Mouse (Mus musculus): Measurements from ENCODE around the gene Cadps. TPM values are rescaled to one million over a fixed set of nuclear protein-coding genes. Genes with fewer than 3 reads are reported as not detected.

Gene Cadps
- polyA plus RNA-seq, 2 experiments, result 0.01 TPM; not detected in 1

DNA sequence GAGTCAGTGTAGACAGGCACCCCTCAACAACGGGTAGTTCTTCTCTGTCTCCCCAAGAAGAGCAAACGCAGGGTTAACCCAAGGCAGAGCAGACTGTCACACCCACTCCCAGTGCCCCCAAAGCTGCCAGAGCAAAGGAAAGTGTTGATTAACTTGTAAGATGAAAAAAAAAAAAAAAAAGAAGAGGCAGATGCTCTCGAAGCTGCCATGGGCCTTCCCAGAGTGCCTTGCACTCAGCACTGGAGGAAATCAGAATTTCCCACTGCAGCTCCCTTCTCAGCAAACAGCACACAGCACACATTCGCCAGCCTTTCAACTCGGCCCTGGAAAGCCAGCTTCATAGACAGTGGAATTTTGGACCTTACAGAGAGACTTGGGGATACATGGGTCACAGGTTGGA is 271.9 kb downstream of the Cadps start:
- 25% methylated on average over 5 of the region's 5 CpGs for WGBS (ENCODE audit: insufficient replicate concordance)
- H3K4me1 ChIP-seq (replicated peaks; ENCODE audit: control insufficient read depth in 2 of 2, insufficient read depth in 2 of 2, low read length in 1 of 2), result no peaks in the 10 kb centered on the region
- TF ChIP-seq CTCF (IDR thresholded peaks at IDR 0.05; ENCODE audit: low read depth), result no peak
- TF ChIP-seq EP300 (IDR thresholded peaks at IDR 0.05; ENCODE audit: low read depth), result no peak

GRCm38 (mm10) chr14:12549290-12549689 is 273.6 kb downstream of the Cadps start:
- H3K36me3 ChIP-seq (replicated peaks; ENCODE audit: control insufficient read depth, insufficient read depth, low read depth), result no peaks in the 10 kb centered on the region
- H3K4me1 ChIP-seq (replicated peaks; ENCODE audit: control insufficient read depth in 2 of 2, insufficient read depth in 2 of 2, low read length in 1 of 2), result no peaks in the 10 kb centered on the region
- ATAC-seq (ENCODE audit: insufficient read depth) (no peak), DNase-seq (ENCODE audit: low read depth in 3 of 3, low spot score in 3 of 3) (no peak)
- no peaks in the 10 kb centered on the region for H3K27me3 ChIP-seq (ENCODE audit: control insufficient read depth, insufficient read depth, low read length)
- no peak overlapping the region for H3K4me3 ChIP-seq (ENCODE audit: insufficient read depth in 1 of 2, low read depth in 2 of 2, low read length in 2 of 2)
- no peaks in the 10 kb centered on the region for H3K9me3 ChIP-seq (ENCODE audit: control insufficient read depth, low read length)
- TF ChIP-seq CTCF (IDR thresholded peaks at IDR 0.05; ENCODE audit: low read depth) (no peak), EP300 (IDR thresholded peaks at IDR 0.05; ENCODE audit: low read depth) (no peak)
- no peak overlapping the region for H3K4me2 ChIP-seq (ENCODE audit: low read depth)
- H3K27ac ChIP-seq, result no peak overlapping the region
- H3K9ac ChIP-seq (replicated peaks), result no peak overlapping the region

More for the DNA sequence above, 271.9 kb downstream of the Cadps start:
- Histone ChIP-seq H3K27me3 (ENCODE audit: control insufficient read depth, insufficient read depth, low read length) (no peaks in the 10 kb centered on the region), H3K9ac (replicated peaks) (no peak overlapping the region), H3K4me3 (ENCODE audit: insufficient read depth in 1 of 2, low read depth in 2 of 2, low read length in 2 of 2) (no peak overlapping the region), H3K4me2 (ENCODE audit: low read depth) (no peak overlapping the region), H3K27ac (no peak overlapping the region), H3K9me3 (ENCODE audit: control insufficient read depth, low read length) (no peaks in the 10 kb centered on the region), H3K36me3 (replicated peaks; ENCODE audit: control insufficient read depth, insufficient read depth, low read depth) (no peaks in the 10 kb centered on the region)
- DNase-seq (ENCODE audit: low read depth in 3 of 3, low spot score in 3 of 3), result no peak
- no peak for ATAC-seq (ENCODE audit: insufficient read depth)

DNA sequence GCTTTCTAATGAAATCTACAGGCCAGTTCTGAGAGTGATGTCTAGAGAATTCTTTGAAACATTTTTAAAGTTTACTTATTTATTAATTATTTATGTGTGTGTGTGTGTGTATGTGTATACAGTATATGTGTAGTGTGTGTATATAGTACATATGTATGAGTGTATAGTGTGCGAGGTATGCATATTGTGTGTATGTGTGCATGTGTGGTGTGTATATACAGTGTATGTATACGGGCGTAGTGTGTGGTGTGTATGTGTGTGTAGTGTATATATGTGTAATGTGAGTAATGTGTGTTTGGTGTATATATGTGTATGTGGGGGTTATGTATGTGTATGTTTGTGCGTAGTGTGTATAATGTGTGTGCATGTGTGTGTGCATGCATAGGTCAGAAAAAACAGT is 275.4 kb downstream of the Cadps start:
- no peaks in the 10 kb centered on the region for H3K27me3 ChIP-seq (ENCODE audit: control insufficient read depth, insufficient read depth, low read length)
- H3K4me1 ChIP-seq (replicated peaks; ENCODE audit: control insufficient read depth in 2 of 2, insufficient read depth in 2 of 2, low read length in 1 of 2), result no peaks in the 10 kb centered on the region
- TF ChIP-seq EP300 (IDR thresholded peaks at IDR 0.05; ENCODE audit: low read depth) (no peak), CTCF (IDR thresholded peaks at IDR 0.05; ENCODE audit: low read depth) (no peak)
- 73% methylated on average over 4 of the region's 4 CpGs for WGBS (ENCODE audit: insufficient replicate concordance)
- no peak for ATAC-seq (ENCODE audit: insufficient read depth)
- H3K4me3 ChIP-seq (ENCODE audit: insufficient read depth in 1 of 2, low read depth in 2 of 2, low read length in 2 of 2), result no peak overlapping the region
- no peaks in the 10 kb centered on the region for H3K9me3 ChIP-seq (ENCODE audit: control insufficient read depth, low read length)
- no peak overlapping the region for H3K27ac ChIP-seq
- DNase-seq (ENCODE audit: low read depth in 3 of 3, low spot score in 3 of 3), result no peak
- H3K36me3 ChIP-seq (replicated peaks; ENCODE audit: control insufficient read depth, insufficient read depth, low read depth), result no peaks in the 10 kb centered on the region
- no peak overlapping the region for H3K9ac ChIP-seq (replicated peaks)
- no peak overlapping the region for H3K4me2 ChIP-seq (ENCODE audit: low read depth)

DNA sequence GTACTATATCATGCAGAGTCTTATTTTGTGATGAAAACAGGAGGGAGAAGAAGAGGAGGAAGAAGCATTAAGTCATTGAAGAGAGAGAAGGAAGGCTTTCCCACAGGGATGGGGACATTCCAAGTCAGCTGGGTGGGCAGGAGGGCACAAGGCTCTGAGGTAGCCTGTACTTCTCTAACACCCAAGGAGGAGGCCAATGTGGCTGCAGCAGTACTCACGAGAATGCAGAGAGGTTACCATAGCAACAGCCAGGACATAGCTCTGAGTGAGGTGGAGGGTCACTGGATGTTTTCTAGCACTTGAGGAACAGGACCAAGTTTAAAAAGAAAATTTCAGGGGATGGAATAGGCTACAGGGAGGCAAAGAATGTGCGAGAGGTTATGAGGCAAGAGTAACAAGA is 281.1 kb downstream of the Cadps start:
- no peaks in the 10 kb centered on the region for H3K27me3 ChIP-seq (ENCODE audit: control insufficient read depth, insufficient read depth, low read length)
- WGBS (ENCODE audit: insufficient replicate concordance), result 38% methylated on average over 2 of the region's 2 CpGs
- no peak overlapping the region for H3K27ac ChIP-seq
- ATAC-seq (ENCODE audit: insufficient read depth) (no peak), DNase-seq (ENCODE audit: low read depth in 3 of 3, low spot score in 3 of 3) (no peak)
- no peaks in the 10 kb centered on the region for H3K36me3 ChIP-seq (replicated peaks; ENCODE audit: control insufficient read depth, insufficient read depth, low read depth)
- H3K9ac ChIP-seq (replicated peaks), result no peak overlapping the region
- no peak overlapping the region for H3K4me2 ChIP-seq (ENCODE audit: low read depth)
- H3K9me3 ChIP-seq (ENCODE audit: control insufficient read depth, low read length), result no peaks in the 10 kb centered on the region
- no peak overlapping the region for H3K4me3 ChIP-seq (ENCODE audit: insufficient read depth in 1 of 2, low read depth in 2 of 2, low read length in 2 of 2)
- TF ChIP-seq EP300 (IDR thresholded peaks at IDR 0.05; ENCODE audit: low read depth) (no peak), CTCF (IDR thresholded peaks at IDR 0.05; ENCODE audit: low read depth) (no peak)
- no peaks in the 10 kb centered on the region for H3K4me1 ChIP-seq (replicated peaks; ENCODE audit: control insufficient read depth in 2 of 2, insufficient read depth in 2 of 2, low read length in 1 of 2)

- Histone ChIP-seq H3K9ac (replicated peaks) (no peak overlapping the region), H3K36me3 (replicated peaks; ENCODE audit: control insufficient read depth, insufficient read depth, low read depth) (no peaks in the 10 kb centered on the region), H3K4me3 (ENCODE audit: insufficient read depth in 1 of 2, low read depth in 2 of 2, low read length in 2 of 2) (no peak overlapping the region), H3K27ac (no peak overlapping the region), H3K27me3 (ENCODE audit: control insufficient read depth, insufficient read depth, low read length) (no peaks in the 10 kb centered on the region), H3K9me3 (ENCODE audit: control insufficient read depth, low read length) (no peaks in the 10 kb centered on the region), H3K4me2 (ENCODE audit: low read depth) (no peak overlapping the region), H3K4me1 (replicated peaks; ENCODE audit: control insufficient read depth in 2 of 2, insufficient read depth in 2 of 2, low read length in 1 of 2) (no peaks in the 10 kb centered on the region)
- DNase-seq (ENCODE audit: low read depth in 3 of 3, low spot score in 3 of 3) (no peak), ATAC-seq (ENCODE audit: insufficient read depth) (no peak)
- 63% methylated on average over 5 of the region's 5 CpGs for WGBS (ENCODE audit: insufficient replicate concordance)
- TF ChIP-seq EP300 (IDR thresholded peaks at IDR 0.05; ENCODE audit: low read depth) (no peak), CTCF (IDR thresholded peaks at IDR 0.05; ENCODE audit: low read depth) (no peak)
Measured at GRCm38 (mm10) chr14:12539071-12539470, 283.8 kb downstream of the Cadps start.

All from liver, embryonic 14.5 days (tissue).